Mouse (Mus musculus): Measurements from ENCODE around the gene Ccz1.

DNA sequence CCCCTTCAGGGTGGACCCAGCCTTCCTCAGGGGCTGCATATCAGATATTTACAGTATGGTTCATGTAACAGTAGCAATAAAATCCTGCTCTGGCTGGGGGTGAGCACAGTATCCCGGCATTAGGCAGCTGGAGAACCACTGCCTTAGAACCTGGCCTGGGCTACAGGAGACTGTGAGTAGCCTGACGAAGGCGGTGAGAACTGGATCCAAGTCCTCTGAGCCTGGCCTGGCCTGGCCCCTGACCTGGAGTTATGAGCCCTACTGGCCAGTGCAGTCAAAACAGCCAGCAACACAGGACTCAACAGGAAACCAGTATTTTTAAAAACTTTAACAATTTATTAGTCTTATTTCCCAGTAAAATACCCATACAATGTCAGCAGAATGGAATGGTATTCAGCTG is 27.1 kb downstream of the Ccz1 start:
- no peak for TF ChIP-seq CTCF (IDR thresholded peaks at IDR 0.05)
- no peak for TF ChIP-seq POLR2A (IDR thresholded peaks at IDR 0.05; ENCODE audit: insufficient read depth, low read depth, low read length)

Measured in heart, adult 2 months (tissue).